Mouse (Mus musculus): ENCODE measurements around the gene Slc35b1. TPM values are rescaled to one million over a fixed set of nuclear protein-coding genes. Genes with fewer than 3 reads are reported as not detected.

Gene Slc35b1
- polyA plus RNA-seq, 1 experiment from 2014 or later, result 103 TPM

GRCm38 (mm10) chr11:95381146-95381545 lies 3.3 kb upstream of the Slc35b1 start:
- 100% methylated on average over 1 of the region's 1 CpGs for WGBS

GRCm38 (mm10) chr11:95383331-95383986 lies 1.0 kb upstream of the Slc35b1 start:
- DNase-seq (ENCODE audit: low spot score) (no peak), ATAC-seq (replicated peaks; ENCODE audit: low FRiP score, low read depth) (no peak)
- Histone ChIP-seq H3K27ac (no peak overlapping the region), H3K9ac (ENCODE audit: low read depth, low read length) (no peak overlapping the region), H3K4me1 (replicated peaks; ENCODE audit: insufficient read depth, low read length) (no peaks in the 10 kb centered on the region), H3K4me3 (replicated peaks; ENCODE audit: low read depth, low read length) (no peak overlapping the region), H3K27me3 (ENCODE audit: insufficient read depth, low read length) (no peaks in the 10 kb centered on the region), H3K4me2 (ENCODE audit: low read length) (no peak overlapping the region), H3K36me3 (ENCODE audit: insufficient read depth, low read length) (peaks cover 13% of the 10 kb centered on the region; the same call in 1 of the 2 replicates), H3K9me3 (replicated peaks; ENCODE audit: low read length) (no peaks in the 10 kb centered on the region)
- no peak for TF ChIP-seq CTCF (IDR thresholded peaks at IDR 0.05; ENCODE audit: low read depth)
- 91% methylated on average over 5 of the region's 5 CpGs for WGBS

More at GRCm38 (mm10) chr11:95381146-95381545, 3.3 kb upstream of the Slc35b1 start:
- Histone ChIP-seq H3K4me2 (ENCODE audit: low read length) (no peak overlapping the region), H3K9me3 (replicated peaks; ENCODE audit: low read length) (no peaks in the 10 kb centered on the region), H3K4me1 (replicated peaks; ENCODE audit: insufficient read depth, low read length) (no peaks in the 10 kb centered on the region), H3K36me3 (ENCODE audit: insufficient read depth, low read length) (peaks cover 8% of the 10 kb centered on the region; the same call in 1 of the 2 replicates), H3K27me3 (ENCODE audit: insufficient read depth, low read length) (no peaks in the 10 kb centered on the region), H3K9ac (ENCODE audit: low read depth, low read length) (no peak overlapping the region), H3K27ac (no peak overlapping the region), H3K4me3 (replicated peaks; ENCODE audit: low read depth, low read length) (no peak overlapping the region)
- TF ChIP-seq CTCF (IDR thresholded peaks at IDR 0.05; ENCODE audit: low read depth), result no peak
- DNase-seq (ENCODE audit: low spot score), result no peak
- ATAC-seq (replicated peaks; ENCODE audit: low FRiP score, low read depth), result no peak

- H3K4me2 ChIP-seq (ENCODE audit: low read length), result peak overlapping the region; percentile 60
- no peak overlapping the region for H3K27ac ChIP-seq
- no peaks in the 10 kb centered on the region for H3K27me3 ChIP-seq (ENCODE audit: insufficient read depth, low read length)
- no peak overlapping the region; the same call in 1 of the 2 replicates for H3K4me3 ChIP-seq (replicated peaks; ENCODE audit: low read depth, low read length)
- no peak for TF ChIP-seq CTCF (IDR thresholded peaks at IDR 0.05; ENCODE audit: low read depth)
- WGBS, result 44% methylated on average over 9 of the region's 9 CpGs
- no peaks in the 10 kb centered on the region for H3K4me1 ChIP-seq (replicated peaks; ENCODE audit: insufficient read depth, low read length)
- H3K9me3 ChIP-seq (replicated peaks; ENCODE audit: low read length), result no peaks in the 10 kb centered on the region
- no peak for DNase-seq (ENCODE audit: low spot score)
- H3K36me3 ChIP-seq (ENCODE audit: insufficient read depth, low read length), result peaks cover 14% of the 10 kb centered on the region; the same call in 1 of the 2 replicates
- no peak overlapping the region for H3K9ac ChIP-seq (ENCODE audit: low read depth, low read length)
- ATAC-seq (replicated peaks; ENCODE audit: low FRiP score, low read depth), result no peak
These were observed 531 bp upstream of the Slc35b1 start for GRCm38 (mm10) chr11:95384004-95384318.

GRCm38 (mm10) chr11:95384973-95385320 lies 455 bp downstream of the Slc35b1 start:
- Histone ChIP-seq H3K9me3 (replicated peaks; ENCODE audit: low read length) (no peaks in the 10 kb centered on the region), H3K4me3 (replicated peaks; ENCODE audit: low read depth, low read length) (peak overlapping the region; percentile 76), H3K9ac (ENCODE audit: low read depth, low read length) (peak overlapping the region; percentile 78), H3K27me3 (ENCODE audit: insufficient read depth, low read length) (no peaks in the 10 kb centered on the region), H3K27ac (peak overlapping the region; percentile 67), H3K4me1 (replicated peaks; ENCODE audit: insufficient read depth, low read length) (no peaks in the 10 kb centered on the region), H3K4me2 (ENCODE audit: low read length) (peak overlapping the region; percentile 60), H3K36me3 (ENCODE audit: insufficient read depth, low read length) (peaks cover 21% of the 10 kb centered on the region)
- no peak; the same call in 1 of the 2 replicates for ATAC-seq (replicated peaks; ENCODE audit: low FRiP score, low read depth)
- no peak for DNase-seq (ENCODE audit: low spot score)
- WGBS, result under 1% methylated on average over 14 of the region's 14 CpGs
- no peak for TF ChIP-seq CTCF (IDR thresholded peaks at IDR 0.05; ENCODE audit: low read depth)

GRCm38 (mm10) chr11:95387354-95387753 lies 2.9 kb downstream of the Slc35b1 start:
- Histone ChIP-seq H3K4me1 (replicated peaks; ENCODE audit: insufficient read depth, low read length) (no peaks in the 10 kb centered on the region), H3K9me3 (replicated peaks; ENCODE audit: low read length) (no peaks in the 10 kb centered on the region), H3K4me3 (replicated peaks; ENCODE audit: low read depth, low read length) (no peak overlapping the region), H3K27me3 (ENCODE audit: insufficient read depth, low read length) (no peaks in the 10 kb centered on the region), H3K27ac (no peak overlapping the region), H3K36me3 (ENCODE audit: insufficient read depth, low read length) (peaks cover 39% of the 10 kb centered on the region), H3K9ac (ENCODE audit: low read depth, low read length) (no peak overlapping the region), H3K4me2 (ENCODE audit: low read length) (no peak overlapping the region)
- no peak for ATAC-seq (replicated peaks; ENCODE audit: low FRiP score, low read depth)
- 89% methylated on average over 7 of the region's 7 CpGs for WGBS
- no peak for DNase-seq (ENCODE audit: low spot score)
- TF ChIP-seq CTCF (IDR thresholded peaks at IDR 0.05; ENCODE audit: low read depth), result no peak

- Histone ChIP-seq H3K4me2 (ENCODE audit: low read length) (no peak overlapping the region), H3K4me3 (replicated peaks; ENCODE audit: low read depth, low read length) (no peak overlapping the region), H3K36me3 (ENCODE audit: insufficient read depth, low read length) (peaks cover 39% of the 10 kb centered on the region), H3K4me1 (replicated peaks; ENCODE audit: insufficient read depth, low read length) (no peaks in the 10 kb centered on the region), H3K9me3 (replicated peaks; ENCODE audit: low read length) (no peaks in the 10 kb centered on the region), H3K27ac (no peak overlapping the region), H3K27me3 (ENCODE audit: insufficient read depth, low read length) (no peaks in the 10 kb centered on the region), H3K9ac (ENCODE audit: low read depth, low read length) (no peak overlapping the region)
- ATAC-seq (replicated peaks; ENCODE audit: low FRiP score, low read depth) (peak; percentile 41), DNase-seq (ENCODE audit: low spot score) (peak; percentile 59)
- 60% methylated on average over 3 of the region's 3 CpGs for WGBS
- peak; percentile 60 for TF ChIP-seq CTCF (IDR thresholded peaks at IDR 0.05; ENCODE audit: low read depth)
These were observed 4.5 kb downstream of the Slc35b1 start for GRCm38 (mm10) chr11:95389006-95389405.

- no peak for ATAC-seq (replicated peaks; ENCODE audit: low FRiP score, low read depth)
- H3K9me3 ChIP-seq (replicated peaks; ENCODE audit: low read length), result no peaks in the 10 kb centered on the region
- H3K27me3 ChIP-seq (ENCODE audit: insufficient read depth, low read length), result no peaks in the 10 kb centered on the region
- peaks cover 39% of the 10 kb centered on the region for H3K36me3 ChIP-seq (ENCODE audit: insufficient read depth, low read length)
- no peak overlapping the region for H3K27ac ChIP-seq
- WGBS, result 94% methylated on average over 6 of the region's 6 CpGs
- no peak overlapping the region for H3K4me3 ChIP-seq (replicated peaks; ENCODE audit: low read depth, low read length)
- no peak for DNase-seq (ENCODE audit: low spot score)
- TF ChIP-seq CTCF (IDR thresholded peaks at IDR 0.05; ENCODE audit: low read depth), result no peak
- no peak overlapping the region for H3K9ac ChIP-seq (ENCODE audit: low read depth, low read length)
- no peaks in the 10 kb centered on the region for H3K4me1 ChIP-seq (replicated peaks; ENCODE audit: insufficient read depth, low read length)
- no peak overlapping the region for H3K4me2 ChIP-seq (ENCODE audit: low read length)
These were observed 5.9 kb downstream of the Slc35b1 start for GRCm38 (mm10) chr11:95390420-95390819.

All from kidney, postnatal 0 days (tissue).